Mouse (Mus musculus): ENCODE results near the gene Kcnt2. TPM values are rescaled to one million over a fixed set of nuclear protein-coding genes. Genes with fewer than 3 reads are reported as not detected.
A peak's percentile ranks its signal among the peaks of the same experiment; 100 is the strongest.

Kcnt2 gene
- polyA plus RNA-seq (2014; fragmentation: Nextera tagmentation; extraction: Ambion mirVana) = 1.4 and 1.5 TPM in 2 replicates

GRCm38 (mm10) chr1:140245876-140246597, at the start of gene Kcnt2:
TSS of gene Kcnt2 (plus strand) at chr1:140246158.
- Histone ChIP-seq H3K9ac (ENCODE audit: low read depth, low read length) (peak within 1 kb of the TSS; percentile 61), H3K27ac (ENCODE audit: low read depth, low read length) (no peak within 1 kb of the TSS), H3K4me1 (ENCODE audit: control insufficient read depth, insufficient read depth, low read length) (no peaks in the 10 kb centered on the region), H3K4me3 (ENCODE audit: low read depth, low read length) (peak within 1 kb of the TSS; percentile 49), H3K27me3 (ENCODE audit: control insufficient read depth, insufficient read depth, low read length) (no peaks in the 10 kb centered on the region), H3K4me2 (peak within 1 kb of the TSS; percentile 69), H3K9me3 (replicated peaks; ENCODE audit: control insufficient read depth, low read length) (no peaks in the 10 kb centered on the region), H3K36me3 (ENCODE audit: control insufficient read depth, insufficient read depth, low read length) (no peaks in the 10 kb centered on the region)
- peak; percentile 67 for ATAC-seq (replicated peaks; ENCODE audit: insufficient number of reproducible peaks, low FRiP score, low TSS enrichment)
- WGBS (ENCODE audit: insufficient replicate concordance) = 3% methylated on average over 21 of the region's 21 CpGs

- no peaks in the 10 kb centered on the region for H3K36me3 ChIP-seq (ENCODE audit: control insufficient read depth, insufficient read depth, low read length)
- WGBS (ENCODE audit: insufficient replicate concordance) = 79% methylated on average over 2 of the region's 2 CpGs
- no peak overlapping the region for H3K9ac ChIP-seq (ENCODE audit: low read depth, low read length)
- no peak overlapping the region for H3K27ac ChIP-seq (ENCODE audit: low read depth, low read length)
- H3K4me1 ChIP-seq (ENCODE audit: control insufficient read depth, insufficient read depth, low read length) = no peaks in the 10 kb centered on the region
- no peak overlapping the region for H3K4me2 ChIP-seq
- H3K9me3 ChIP-seq (replicated peaks; ENCODE audit: control insufficient read depth, low read length) = no peaks in the 10 kb centered on the region
- no peak for ATAC-seq (replicated peaks; ENCODE audit: insufficient number of reproducible peaks, low FRiP score, low TSS enrichment)
- no peaks in the 10 kb centered on the region for H3K27me3 ChIP-seq (ENCODE audit: control insufficient read depth, insufficient read depth, low read length)
- no peak overlapping the region for H3K4me3 ChIP-seq (ENCODE audit: low read depth, low read length)
Measured at GRCm38 (mm10) chr1:140205329-140205728, 40.6 kb upstream of the Kcnt2 start.

GRCm38 (mm10) chr1:140225221-140225620, 20.7 kb upstream of the Kcnt2 start:
- no peaks in the 10 kb centered on the region for H3K36me3 ChIP-seq (ENCODE audit: control insufficient read depth, insufficient read depth, low read length)
- no peaks in the 10 kb centered on the region for H3K9me3 ChIP-seq (replicated peaks; ENCODE audit: control insufficient read depth, low read length)
- no peak overlapping the region for H3K27ac ChIP-seq (ENCODE audit: low read depth, low read length)
- H3K9ac ChIP-seq (ENCODE audit: low read depth, low read length) = no peak overlapping the region
- ATAC-seq (replicated peaks; ENCODE audit: insufficient number of reproducible peaks, low FRiP score, low TSS enrichment) = no peak
- 56% methylated on average over 3 of the region's 3 CpGs for WGBS (ENCODE audit: insufficient replicate concordance)
- H3K27me3 ChIP-seq (ENCODE audit: control insufficient read depth, insufficient read depth, low read length) = no peaks in the 10 kb centered on the region
- H3K4me3 ChIP-seq (ENCODE audit: low read depth, low read length) = no peak overlapping the region
- no peaks in the 10 kb centered on the region for H3K4me1 ChIP-seq (ENCODE audit: control insufficient read depth, insufficient read depth, low read length)
- H3K4me2 ChIP-seq = no peak overlapping the region

- ATAC-seq (replicated peaks; ENCODE audit: insufficient number of reproducible peaks, low FRiP score, low TSS enrichment) = no peak
- 62% methylated on average over 8 of the region's 8 CpGs for WGBS (ENCODE audit: insufficient replicate concordance)
- Histone ChIP-seq H3K9me3 (replicated peaks; ENCODE audit: control insufficient read depth, low read length) (no peaks in the 10 kb centered on the region), H3K4me2 (no peak overlapping the region), H3K27ac (ENCODE audit: low read depth, low read length) (no peak overlapping the region), H3K9ac (ENCODE audit: low read depth, low read length) (no peak overlapping the region), H3K4me1 (ENCODE audit: control insufficient read depth, insufficient read depth, low read length) (no peaks in the 10 kb centered on the region), H3K4me3 (ENCODE audit: low read depth, low read length) (no peak overlapping the region), H3K36me3 (ENCODE audit: control insufficient read depth, insufficient read depth, low read length) (no peaks in the 10 kb centered on the region), H3K27me3 (ENCODE audit: control insufficient read depth, insufficient read depth, low read length) (no peaks in the 10 kb centered on the region)
Measured at GRCm38 (mm10) chr1:140226673-140227072, 19.3 kb upstream of the Kcnt2 start.

- Histone ChIP-seq H3K4me2 (peak overlapping the region; percentile 69), H3K9ac (ENCODE audit: low read depth, low read length) (peak overlapping the region; percentile 61), H3K27me3 (ENCODE audit: control insufficient read depth, insufficient read depth, low read length) (no peaks in the 10 kb centered on the region), H3K27ac (ENCODE audit: low read depth, low read length) (no peak overlapping the region), H3K36me3 (ENCODE audit: control insufficient read depth, insufficient read depth, low read length) (no peaks in the 10 kb centered on the region), H3K9me3 (replicated peaks; ENCODE audit: control insufficient read depth, low read length) (no peaks in the 10 kb centered on the region), H3K4me3 (ENCODE audit: low read depth, low read length) (peak overlapping the region; percentile 49), H3K4me1 (ENCODE audit: control insufficient read depth, insufficient read depth, low read length) (no peaks in the 10 kb centered on the region)
- peak; percentile 95 for ATAC-seq (replicated peaks; ENCODE audit: insufficient number of reproducible peaks, low FRiP score, low TSS enrichment)
- under 1% methylated on average over 17 of the region's 17 CpGs for WGBS (ENCODE audit: insufficient replicate concordance)
Measured at GRCm38 (mm10) chr1:140245465-140245864, 493 bp upstream of the Kcnt2 start.

- Histone ChIP-seq H3K4me3 (ENCODE audit: low read depth, low read length) (no peak overlapping the region), H3K9me3 (replicated peaks; ENCODE audit: control insufficient read depth, low read length) (no peaks in the 10 kb centered on the region), H3K36me3 (ENCODE audit: control insufficient read depth, insufficient read depth, low read length) (no peaks in the 10 kb centered on the region), H3K27me3 (ENCODE audit: control insufficient read depth, insufficient read depth, low read length) (no peaks in the 10 kb centered on the region), H3K9ac (ENCODE audit: low read depth, low read length) (no peak overlapping the region), H3K27ac (ENCODE audit: low read depth, low read length) (no peak overlapping the region), H3K4me2 (no peak overlapping the region), H3K4me1 (ENCODE audit: control insufficient read depth, insufficient read depth, low read length) (peaks cover 3% of the 10 kb centered on the region; the same call in 1 of the 2 replicates)
- 68% methylated on average over 3 of the region's 3 CpGs for WGBS (ENCODE audit: insufficient replicate concordance)
- ATAC-seq (replicated peaks; ENCODE audit: insufficient number of reproducible peaks, low FRiP score, low TSS enrichment) = no peak
Measured at GRCm38 (mm10) chr1:140264696-140265095, 18.7 kb downstream of the Kcnt2 start.

- H3K4me2 ChIP-seq = no peak overlapping the region
- H3K9me3 ChIP-seq (replicated peaks; ENCODE audit: control insufficient read depth, low read length) = no peaks in the 10 kb centered on the region
- H3K4me1 ChIP-seq (ENCODE audit: control insufficient read depth, insufficient read depth, low read length) = peaks cover 3% of the 10 kb centered on the region; the same call in 1 of the 2 replicates
- no peaks in the 10 kb centered on the region for H3K36me3 ChIP-seq (ENCODE audit: control insufficient read depth, insufficient read depth, low read length)
- 72% methylated on average over 5 of the region's 5 CpGs for WGBS (ENCODE audit: insufficient replicate concordance)
- no peak for ATAC-seq (replicated peaks; ENCODE audit: insufficient number of reproducible peaks, low FRiP score, low TSS enrichment)
- H3K27ac ChIP-seq (ENCODE audit: low read depth, low read length) = no peak overlapping the region
- no peaks in the 10 kb centered on the region for H3K27me3 ChIP-seq (ENCODE audit: control insufficient read depth, insufficient read depth, low read length)
- no peak overlapping the region for H3K4me3 ChIP-seq (ENCODE audit: low read depth, low read length)
- no peak overlapping the region for H3K9ac ChIP-seq (ENCODE audit: low read depth, low read length)
Measured at GRCm38 (mm10) chr1:140266047-140266446, 20.1 kb downstream of the Kcnt2 start.

- Histone ChIP-seq H3K27me3 (ENCODE audit: control insufficient read depth, insufficient read depth, low read length) (no peaks in the 10 kb centered on the region), H3K4me2 (no peak overlapping the region), H3K9me3 (replicated peaks; ENCODE audit: control insufficient read depth, low read length) (no peaks in the 10 kb centered on the region), H3K4me1 (ENCODE audit: control insufficient read depth, insufficient read depth, low read length) (peaks cover 3% of the 10 kb centered on the region; the same call in 1 of the 2 replicates), H3K4me3 (ENCODE audit: low read depth, low read length) (no peak overlapping the region), H3K9ac (ENCODE audit: low read depth, low read length) (no peak overlapping the region), H3K36me3 (ENCODE audit: control insufficient read depth, insufficient read depth, low read length) (no peaks in the 10 kb centered on the region), H3K27ac (ENCODE audit: low read depth, low read length) (peak overlapping the region; percentile 10)
- no peak for ATAC-seq (replicated peaks; ENCODE audit: insufficient number of reproducible peaks, low FRiP score, low TSS enrichment)
- WGBS (ENCODE audit: insufficient replicate concordance) = 60% methylated on average over 8 of the region's 8 CpGs
Measured at GRCm38 (mm10) chr1:140266643-140267286, 20.8 kb downstream of the Kcnt2 start.
